Mouse (Mus musculus) hindbrain, embryonic 15.5 days (tissue): ENCODE results near the gene Klk1b11. TPM values are rescaled to one million over a fixed set of nuclear protein-coding genes. Genes with fewer than 3 reads are reported as not detected.
"Not testable (repeated sequence)": the region's sequence is repeated elsewhere in the genome, so short reads cannot be mapped to it uniquely, and the experiment has no call there.

Experiments used
- ATAC-seq: fragments of 200-750 bp; cut with Nextera tagmentation; 2 replicates; pipeline ENCODE4 v1.8.0; 2017; ENCODE audit warnings: low read depth, moderate number of reproducible peaks, moderate TSS enrichment; ENCODE audit not compliant: low FRiP score
- H3K27ac ChIP-seq: fragments of 300-500 bp; sonication (generic); replicated peaks from 2 replicates; pipeline ENCODE4 v1.5.1; 2015; ENCODE audit warnings: mild to moderate bottlenecking, inconsistent platforms
- H3K27me3 ChIP-seq: fragments of 300-500 bp; sonication (generic); 2 replicates; pipeline ENCODE4 v1.6.1; 2015; ENCODE audit warnings: control low read depth, inconsistent platforms
- H3K36me3 ChIP-seq: fragments of 300-500 bp; sonication (generic); 2 replicates; pipeline ENCODE4 v1.6.1; 2015; ENCODE audit warnings: control low read depth, inconsistent platforms
- H3K4me1 ChIP-seq: fragments of 300-500 bp; sonication (generic); replicated peaks from 2 replicates; pipeline ENCODE4 v1.6.1; 2015; ENCODE audit warnings: control low read depth, inconsistent platforms
- H3K4me2 ChIP-seq: fragments of 300-500 bp; sonication (generic); 2 replicates; pipeline ENCODE4 v1.6.1; 2015; ENCODE audit warnings: moderate library complexity, mild to moderate bottlenecking, inconsistent platforms
- H3K4me3 ChIP-seq: fragments of 300-500 bp; sonication (generic); 2 replicates; pipeline ENCODE4 v1.5.1; 2015; ENCODE audit warnings: mild to moderate bottlenecking, inconsistent platforms
- H3K9ac ChIP-seq: fragments of 300-500 bp; sonication (generic); 2 replicates; pipeline ENCODE4 v1.6.1; 2015; ENCODE audit warnings: inconsistent platforms
- H3K9me3 ChIP-seq: fragments of 300-500 bp; sonication (generic); 2 replicates; pipeline ENCODE4 v1.6.1; 2016; ENCODE audit warnings: control low read depth, inconsistent platforms
- WGBS: fragments of 180-500 bp; shearing (Covaris S2); methylation state at CpG from one replicate; pipeline ENCODE4 v1.1.7; 2015; 5-methylcytosine and 5-hydroxymethylcytosine counted together
- polyA plus RNA-seq: library from polyadenylated mRNA; unstranded; fragments of >200 nt; fragmentation: Nextera tagmentation; extraction: Ambion mirVana; gene quantifications from 2 replicates; pipeline ENCODE4 v1.2.1, GENCODE M21; 2015

Klk1b11 gene
- polyA plus RNA-seq, result not detected in 2 replicates

- not testable (repeated sequence) for H3K4me1 ChIP-seq, H3K9ac ChIP-seq, H3K36me3 ChIP-seq, H3K27me3 ChIP-seq, H3K9me3 ChIP-seq, ATAC-seq, H3K4me2 ChIP-seq, H3K27ac ChIP-seq, H3K4me3 ChIP-seq
- 90% methylated on average over 4 of the region's 4 CpGs for WGBS
Observed at GRCm38 (mm10) chr7:43995577-43995976, at the start of gene Klk1b11. TSS of gene Klk1b11 (plus strand) at chr7:43995877.

- no peaks in the 10 kb centered on the region for H3K9me3 ChIP-seq
- H3K4me2 ChIP-seq, result no peak within 1 kb of the TSS
- WGBS, result 84% methylated on average over 2 of the region's 2 CpGs
- no peak within 1 kb of the TSS for H3K27ac ChIP-seq
- H3K9ac ChIP-seq, result no peak within 1 kb of the TSS
- no peak within 1 kb of the TSS for H3K4me3 ChIP-seq
- no peaks in the 10 kb centered on the region for H3K27me3 ChIP-seq
- H3K36me3 ChIP-seq, result no peaks in the 10 kb centered on the region
- ATAC-seq, result no peak
- no peaks in the 10 kb centered on the region for H3K4me1 ChIP-seq
Observed at GRCm38 (mm10) chr7:43950364-43950763, 45.3 kb upstream of the Klk1b11 start, which contains the start of gene Klk1b8. TSS of gene Klk1b8 (plus strand) at chr7:43950664.

GRCm38 (mm10) chr7:43952703-43953102 lies 43.0 kb upstream of the Klk1b11 start:
- no peaks in the 10 kb centered on the region for H3K27me3 ChIP-seq
- no peak overlapping the region for H3K4me2 ChIP-seq
- no peak for ATAC-seq
- H3K27ac ChIP-seq, result no peak overlapping the region
- no peak overlapping the region for H3K9ac ChIP-seq
- H3K4me3 ChIP-seq, result no peak overlapping the region
- WGBS, result 62% methylated on average over 4 of the region's 4 CpGs
- no peaks in the 10 kb centered on the region for H3K36me3 ChIP-seq
- no peaks in the 10 kb centered on the region for H3K4me1 ChIP-seq
- H3K9me3 ChIP-seq, result no peaks in the 10 kb centered on the region

- no peak within 1 kb of the TSS for H3K4me3 ChIP-seq
- WGBS, result 66% methylated on average over 3 of the region's 3 CpGs
- no peaks in the 10 kb centered on the region for H3K9me3 ChIP-seq
- no peaks in the 10 kb centered on the region for H3K27me3 ChIP-seq
- ATAC-seq, result no peak
- no peak within 1 kb of the TSS for H3K9ac ChIP-seq
- no peak within 1 kb of the TSS for H3K27ac ChIP-seq
- no peaks in the 10 kb centered on the region for H3K4me1 ChIP-seq
- H3K4me2 ChIP-seq, result no peak within 1 kb of the TSS
- H3K36me3 ChIP-seq, result no peaks in the 10 kb centered on the region
Observed at GRCm38 (mm10) chr7:43966451-43966850, 29.2 kb upstream of the Klk1b11 start, which contains the start of gene Klk1b1. TSS of gene Klk1b1 (plus strand) at chr7:43966751.

GRCm38 (mm10) chr7:43967058-43967457 lies 28.6 kb upstream of the Klk1b11 start:
- H3K4me1 ChIP-seq, result no peaks in the 10 kb centered on the region
- H3K4me2 ChIP-seq, result no peak overlapping the region
- no peak overlapping the region for H3K27ac ChIP-seq
- no peaks in the 10 kb centered on the region for H3K9me3 ChIP-seq
- no peak for ATAC-seq
- no peaks in the 10 kb centered on the region for H3K36me3 ChIP-seq
- H3K9ac ChIP-seq, result no peak overlapping the region
- no peak overlapping the region for H3K4me3 ChIP-seq
- 80% methylated on average over 3 of the region's 3 CpGs for WGBS
- no peaks in the 10 kb centered on the region for H3K27me3 ChIP-seq

GRCm38 (mm10) chr7:43967612-43968011 lies 28.1 kb upstream of the Klk1b11 start:
- H3K27ac ChIP-seq, result no peak overlapping the region
- H3K4me3 ChIP-seq, result no peak overlapping the region
- no peaks in the 10 kb centered on the region for H3K4me1 ChIP-seq
- H3K4me2 ChIP-seq, result no peak overlapping the region
- no peak overlapping the region for H3K9ac ChIP-seq
- H3K36me3 ChIP-seq, result no peaks in the 10 kb centered on the region
- no peak for ATAC-seq
- WGBS, result 84% methylated on average over 2 of the region's 2 CpGs
- no peaks in the 10 kb centered on the region for H3K27me3 ChIP-seq
- no peaks in the 10 kb centered on the region for H3K9me3 ChIP-seq

GRCm38 (mm10) chr7:43975761-43976160 lies 19.9 kb upstream of the Klk1b11 start, which contains the start of gene Klk1b9:
TSS of gene Klk1b9 (plus strand) at chr7:43976061.
- not testable (repeated sequence) for H3K36me3 ChIP-seq, H3K4me1 ChIP-seq, H3K4me3 ChIP-seq, H3K9me3 ChIP-seq, H3K27me3 ChIP-seq, H3K27ac ChIP-seq, H3K4me2 ChIP-seq, ATAC-seq, H3K9ac ChIP-seq
- 84% methylated on average over 1 of the region's 1 CpGs for WGBS

GRCm38 (mm10) chr7:43985657-43986056 lies 10.0 kb upstream of the Klk1b11 start:
- H3K27me3 ChIP-seq, result no peaks in the 10 kb centered on the region
- no peak overlapping the region for H3K27ac ChIP-seq
- H3K4me2 ChIP-seq, result no peak overlapping the region
- no peaks in the 10 kb centered on the region for H3K4me1 ChIP-seq
- H3K9me3 ChIP-seq, result no peaks in the 10 kb centered on the region
- no peaks in the 10 kb centered on the region for H3K36me3 ChIP-seq
- ATAC-seq, result no peak
- H3K9ac ChIP-seq, result no peak overlapping the region
- no peak overlapping the region for H3K4me3 ChIP-seq

- not testable (repeated sequence) for ATAC-seq
- WGBS, result 87% methylated on average over 1 of the region's 1 CpGs
Observed at GRCm38 (mm10) chr7:43994821-43995220, 856 bp upstream of the Klk1b11 start.

GRCm38 (mm10) chr7:44004847-44005246 lies 9.2 kb downstream of the Klk1b11 start:
- H3K27ac ChIP-seq, result no peak overlapping the region
- no peak overlapping the region for H3K4me3 ChIP-seq
- H3K4me1 ChIP-seq, result no peaks in the 10 kb centered on the region
- H3K9ac ChIP-seq, result no peak overlapping the region
- no peak overlapping the region for H3K4me2 ChIP-seq
- ATAC-seq, result no peak
- no peaks in the 10 kb centered on the region for H3K9me3 ChIP-seq
- no peaks in the 10 kb centered on the region for H3K27me3 ChIP-seq
- no peaks in the 10 kb centered on the region for H3K36me3 ChIP-seq

More at GRCm38 (mm10) chr7:43994821-43995220, 856 bp upstream of the Klk1b11 start:
- H3K9me3 ChIP-seq, H3K9ac ChIP-seq, H3K27ac ChIP-seq, H3K4me1 ChIP-seq, H3K4me3 ChIP-seq, H3K36me3 ChIP-seq, H3K4me2 ChIP-seq, H3K27me3 ChIP-seq: not testable (repeated sequence)

- not testable (repeated sequence) for H3K9me3 ChIP-seq, H3K4me1 ChIP-seq, H3K36me3 ChIP-seq, ATAC-seq, H3K4me2 ChIP-seq, H3K27me3 ChIP-seq, H3K4me3 ChIP-seq, H3K27ac ChIP-seq, H3K9ac ChIP-seq
Observed at GRCm38 (mm10) chr7:44011868-44012267, 16.2 kb downstream of the Klk1b11 start, which contains the start of gene Klk1b26. TSS of gene Klk1b26 (plus strand) at chr7:44012168.

- not testable (repeated sequence) for H3K9ac ChIP-seq, H3K9me3 ChIP-seq, ATAC-seq, H3K27me3 ChIP-seq, H3K4me1 ChIP-seq, H3K27ac ChIP-seq, H3K4me2 ChIP-seq, H3K4me3 ChIP-seq, H3K36me3 ChIP-seq
- 82% methylated on average over 6 of the region's 6 CpGs for WGBS
Observed at GRCm38 (mm10) chr7:44014666-44015065, 19.0 kb downstream of the Klk1b11 start.

GRCm38 (mm10) chr7:44015071-44015470 lies 19.4 kb downstream of the Klk1b11 start:
- WGBS, result 87% methylated on average over 5 of the region's 5 CpGs
- Histone ChIP-seq H3K9me3 (no peaks in the 10 kb centered on the region), H3K4me3 (no peak overlapping the region), H3K4me2 (no peak overlapping the region), H3K27ac (no peak overlapping the region), H3K27me3 (no peaks in the 10 kb centered on the region), H3K9ac (no peak overlapping the region), H3K4me1 (no peaks in the 10 kb centered on the region), H3K36me3 (no peaks in the 10 kb centered on the region)
- ATAC-seq, result no peak
